Mouse (Mus musculus): ENCODE results near the gene Acp1.

Acp1 gene

DNA sequence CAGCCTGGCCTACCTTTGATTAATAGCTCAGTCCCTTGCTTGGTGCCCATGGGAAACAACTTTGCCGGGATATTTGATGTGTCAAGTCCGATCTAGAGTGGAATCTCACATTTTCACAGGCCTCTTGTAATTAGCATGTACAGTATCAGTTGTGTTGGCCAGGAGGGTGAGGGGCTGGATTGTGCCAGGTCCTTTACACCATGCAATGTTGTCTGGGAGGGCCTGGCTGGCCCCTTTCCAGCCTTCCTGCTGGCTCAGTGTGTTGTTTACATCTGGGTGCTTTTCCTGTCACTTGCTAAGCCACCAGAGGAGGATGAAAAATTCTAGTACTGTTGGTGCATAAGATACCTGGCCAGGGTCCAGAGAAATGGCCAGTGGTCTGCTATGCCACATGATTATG is 47.0 kb downstream of the Acp1 start:
- no peak for DNase-seq (ENCODE audit: low spot score)

DNA sequence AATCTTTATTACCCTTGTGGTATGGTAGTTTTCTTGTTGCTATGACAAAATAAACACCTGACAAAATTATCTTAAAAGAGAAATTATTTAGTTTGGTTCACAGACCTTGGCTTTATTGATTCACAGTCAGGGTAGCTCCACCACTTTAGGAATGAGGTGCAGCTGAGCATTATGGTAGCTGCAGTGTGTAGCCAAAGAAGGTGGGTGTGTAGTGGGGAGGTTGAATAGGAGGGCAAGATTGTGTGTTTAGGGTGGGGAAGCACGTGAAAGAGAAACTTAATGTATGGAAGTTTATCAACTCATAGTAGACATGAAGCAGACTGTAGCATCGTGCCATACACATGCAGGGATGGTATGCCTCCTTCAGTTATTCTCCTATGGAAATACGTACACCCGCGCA is 55.2 kb downstream of the Acp1 start:
- no peak for DNase-seq (ENCODE audit: low spot score)

DNA sequence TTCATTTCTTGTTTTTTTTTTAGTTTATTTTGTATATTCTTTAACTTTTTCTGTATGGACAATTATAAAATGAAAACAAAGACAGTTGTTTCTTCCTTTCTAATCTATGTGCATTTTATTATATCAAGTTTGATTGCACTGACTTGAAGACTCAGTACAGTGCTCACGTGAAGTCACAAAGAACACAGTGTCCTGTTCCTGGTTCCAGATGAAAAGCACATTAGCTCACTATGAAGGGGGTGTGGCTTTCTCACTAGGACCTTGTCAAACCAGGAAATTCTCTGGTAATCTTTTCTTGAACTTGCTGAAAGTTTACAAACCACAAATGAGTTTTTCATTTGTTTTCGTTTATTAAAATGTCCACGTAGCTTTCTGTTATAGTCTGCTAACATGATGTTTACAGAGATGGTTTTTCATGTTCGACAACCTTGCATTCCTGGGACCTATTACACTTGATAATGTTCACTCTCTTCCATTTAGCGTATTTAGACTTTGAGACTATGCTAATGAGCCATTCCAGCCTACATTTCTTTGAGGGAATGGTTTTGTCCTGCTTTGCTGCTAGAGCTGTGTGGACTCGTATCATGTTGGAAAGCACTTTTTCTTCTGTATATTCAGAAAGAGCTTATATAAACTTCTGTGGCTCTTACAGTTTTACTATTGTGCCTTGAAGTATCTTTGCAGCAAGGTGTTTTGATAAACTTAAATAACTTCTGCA is 55.8 kb downstream of the Acp1 start:
- DNase-seq (ENCODE audit: low spot score), result no peak

DNA sequence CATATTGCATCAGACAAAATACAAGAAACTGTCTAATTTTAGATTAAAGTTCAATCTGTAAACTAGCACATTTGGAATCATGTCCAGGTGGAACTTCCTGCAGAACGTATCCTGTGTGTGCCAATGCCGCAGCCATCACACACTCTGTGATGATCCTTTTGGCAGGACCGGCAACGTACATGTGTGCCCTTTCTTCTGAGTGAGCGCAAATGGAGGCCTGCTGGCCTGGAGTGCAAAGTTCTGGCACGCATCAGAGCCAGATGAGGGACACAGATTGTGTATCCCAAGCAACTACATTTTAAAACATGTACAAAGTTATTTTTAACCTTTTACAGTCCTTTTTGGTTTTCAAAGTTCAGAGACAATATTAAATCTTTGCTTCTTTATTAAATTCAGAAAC is 59.5 kb downstream of the Acp1 start:
- no peak for DNase-seq (ENCODE audit: low spot score)

DNA sequence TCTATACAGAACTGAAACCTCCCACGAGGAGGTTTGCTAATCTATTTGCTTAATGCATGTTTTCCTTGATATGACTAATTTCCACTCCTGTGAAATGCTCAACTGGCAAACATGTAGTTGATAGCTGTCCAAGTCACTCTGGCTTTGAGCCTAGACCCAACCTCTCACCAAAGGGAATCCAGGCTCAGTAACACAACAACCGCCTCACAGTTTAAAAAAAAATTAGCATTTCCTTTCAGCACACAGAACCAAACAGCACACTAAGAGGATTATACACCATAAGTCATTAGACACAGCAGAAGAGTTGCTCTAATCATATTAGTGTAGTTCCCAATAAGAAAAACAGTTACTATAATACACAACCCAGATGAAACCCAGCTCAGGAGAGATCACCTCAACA is 60.5 kb downstream of the Acp1 start:
- DNase-seq (ENCODE audit: low spot score), result no peak

DNA sequence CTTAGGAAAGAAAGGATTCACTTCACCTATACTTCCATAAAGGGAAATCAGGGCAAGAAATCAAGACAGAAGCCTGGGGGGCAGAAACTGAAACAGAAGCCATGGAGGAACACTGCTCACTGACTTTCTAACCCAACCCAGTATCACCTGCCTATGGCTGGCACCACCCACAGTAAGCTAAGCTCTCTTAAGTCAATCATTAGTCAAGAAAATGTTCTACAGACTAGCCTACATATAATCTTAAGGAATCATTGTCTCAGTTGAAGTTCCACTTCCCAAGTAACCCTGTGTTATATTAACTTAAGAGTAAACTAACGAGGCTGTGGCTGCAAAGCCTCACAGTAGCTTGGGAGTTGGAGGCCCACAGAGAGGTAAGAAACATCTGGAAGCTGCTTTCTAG is 62.9 kb downstream of the Acp1 start:
- DNase-seq (ENCODE audit: low spot score), result no peak
